Mouse (Mus musculus): ENCODE measurements at regions not wholly inside any gene's neighbourhood (a gene's known extent, or its start where the extent isn't known, plus 50 kb on each side); places are given as distances from the start of the nearest gene placed in this dataset.

DNA sequence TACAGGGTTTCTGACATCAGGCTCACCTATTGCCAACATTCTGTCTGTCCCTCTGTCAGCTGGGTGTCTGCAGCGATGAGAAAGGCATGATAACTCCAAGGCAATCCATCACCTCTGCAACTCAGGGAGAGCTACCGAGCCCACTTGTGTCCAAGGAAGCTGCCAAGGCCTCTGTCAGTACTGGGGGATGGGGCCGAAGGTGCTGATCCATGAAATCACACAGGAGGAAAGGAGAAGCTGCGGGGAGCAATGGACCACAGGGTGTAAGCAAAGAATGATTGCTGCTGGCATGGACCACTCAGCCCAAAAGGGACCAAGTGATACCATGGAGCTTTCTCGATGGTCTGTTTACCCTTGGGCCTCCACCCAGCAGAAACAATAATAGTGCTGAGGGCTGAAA lies 67.5 kb upstream of the Mid1ip1 start:
- no peak for DNase-seq

DNA sequence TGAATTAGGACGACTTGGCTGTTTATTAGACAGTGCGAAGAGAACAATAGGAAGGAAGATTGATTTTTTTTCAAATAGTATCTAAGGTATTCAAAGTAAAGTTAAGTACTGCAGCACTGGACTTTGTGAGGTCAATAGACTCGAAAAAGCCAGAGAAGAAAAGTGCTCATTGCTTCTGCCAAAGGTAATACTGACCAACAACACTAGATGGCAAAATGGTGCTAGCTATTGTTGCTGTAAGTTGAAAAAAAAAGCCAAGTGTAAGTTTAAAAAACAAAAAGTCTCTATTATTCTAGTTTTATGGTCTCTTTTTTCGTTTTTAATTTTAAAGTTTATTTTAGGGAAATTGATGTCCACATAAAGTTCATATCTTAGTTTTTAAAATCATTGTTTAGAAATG lies 63.9 kb upstream of the Mid1ip1 start:
- DNase-seq: peak; percentile 8
